Mouse (Mus musculus): Measurements from ENCODE around the gene Ccdc39.

Gene Ccdc39

GRCm38 (mm10) chr3:33790975-33791374, 53.1 kb downstream of the Ccdc39 start:
- no peak for DNase-seq (ENCODE audit: low spot score)
